Mouse (Mus musculus) brain, embryonic 14.5 days (tissue): Measurements from ENCODE around the gene Sumo2.

Source experiments
- CTCF ChIP-seq: fragments of 200-500 bp; IDR thresholded peaks from 2 replicates; pipeline ENCODE4 v1.5.1; 2012; ENCODE audit warnings: inconsistent platforms, mild to moderate bottlenecking, moderate library complexity, borderline replicate concordance; ENCODE audit not compliant: insufficient read depth, insufficient read length; ENCODE audit errors: extremely low read depth
- POLR2A ChIP-seq: fragments of 200-500 bp; IDR thresholded peaks from 2 replicates; pipeline ENCODE4 v1.6.1; 2012; ENCODE audit warnings: mild to moderate bottlenecking, inconsistent platforms, borderline replicate concordance; ENCODE audit not compliant: poor library complexity, insufficient read depth, insufficient read length, severe bottlenecking; ENCODE audit errors: extremely low read depth

- TF ChIP-seq CTCF (no peak), POLR2A (no peak)
Measured at GRCm38 (mm10) chr11:115515021-115515420, 21.1 kb downstream of the Sumo2 start.
